ENCODE assay signal across 8 mouse cellular contexts in genomic region chr12:79988401-79989358, GRCm38 (mm10).
DNase-seq lines count a peak whose midpoint lies in the region; ATAC-seq lines count a peak whose summit lies in the region.

No protein-coding gene starts in this region.

- DNase-seq in cerebellum, postnatal 14 days, result peak; percentile 74
- DNase-seq in ovary, adult 18-20 months (ENCODE audit: low spot score), result peak; percentile 55
- DNase-seq in ovary, postnatal 14 days (ENCODE audit: low spot score), result no peak
- no peak for DNase-seq in embryo, embryonic 10.5 days (ENCODE audit: low spot score)

- no peaks in the 10 kb centered on the region for H3K36me3 ChIP-seq in hindbrain, embryonic 16.5 days (ENCODE audit: control insufficient read depth, insufficient read depth, low read length)
- H3K36me3 ChIP-seq in neural tube, embryonic 14.5 days (ENCODE audit: control insufficient read depth, insufficient read depth, low read length), result no peaks in the 10 kb centered on the region

- no peaks in the 10 kb centered on the region for H3K27me3 ChIP-seq in hindbrain, embryonic 16.5 days (replicated peaks; ENCODE audit: control insufficient read depth, insufficient read depth, low read length)
- no peaks in the 10 kb centered on the region for H3K27me3 ChIP-seq in neural tube, embryonic 14.5 days (ENCODE audit: control insufficient read depth, insufficient read depth, low read length)

- 58% methylated on average over 11 of the region's 11 CpGs for WGBS in hindbrain, embryonic 16.5 days
- whole genome bisulfite sequencing in neural tube, embryonic 14.5 days, result 74% methylated on average over 11 of the region's 11 CpGs

- H3K4me2 ChIP-seq in hindbrain, embryonic 16.5 days (ENCODE audit: low read length), result no peak overlapping the region
- H3K4me2 ChIP-seq in neural tube, embryonic 14.5 days (ENCODE audit: low read depth, low read length), result no peak overlapping the region

- no peak overlapping the region for H3K9ac ChIP-seq in hindbrain, embryonic 16.5 days (ENCODE audit: low read depth, low read length)
- no peak overlapping the region for H3K9ac ChIP-seq in neural tube, embryonic 14.5 days (replicated peaks; ENCODE audit: low read depth, low read length)

- no peak for ATAC-seq in cerebellum, adult (ENCODE audit: insufficient number of reproducible peaks, low FRiP score, low TSS enrichment)
- ATAC-seq in hindbrain, embryonic 16.5 days, result peak; percentile 71
- ATAC-seq in neural tube, embryonic 14.5 days (ENCODE audit: low read depth), result peak; percentile 49
- ATAC-seq in granulocyte monocyte progenitor cell, adult 5-6 weeks (replicated peaks; ENCODE audit: poor library complexity, severe bottlenecking), result no peak

- H3K4me1 ChIP-seq in hindbrain, embryonic 16.5 days (ENCODE audit: control insufficient read depth, insufficient read depth, low read depth, low read length), result peaks cover 20% of the 10 kb centered on the region
- H3K4me1 ChIP-seq in neural tube, embryonic 14.5 days (ENCODE audit: control insufficient read depth, insufficient read depth, low read length), result peaks cover 11% of the 10 kb centered on the region

- peak overlapping the region; percentile 83 for H3K27ac ChIP-seq in hindbrain, embryonic 16.5 days (ENCODE audit: low read depth, low read length)
- peak overlapping the region; percentile 34; the same call in 1 of the 2 replicates for H3K27ac ChIP-seq in neural tube, embryonic 14.5 days (ENCODE audit: low read depth, low read length)

- no peaks in the 10 kb centered on the region for H3K9me3 ChIP-seq in hindbrain, embryonic 16.5 days (ENCODE audit: control insufficient read depth, low read length)
- H3K9me3 ChIP-seq in neural tube, embryonic 14.5 days (ENCODE audit: control insufficient read depth, low read length), result no peaks in the 10 kb centered on the region

- H3K4me3 ChIP-seq in hindbrain, embryonic 16.5 days (ENCODE audit: low read length), result no peak overlapping the region
- no peak overlapping the region for H3K4me3 ChIP-seq in neural tube, embryonic 14.5 days (ENCODE audit: low read depth, low read length)

Comparison
In these comparisons a context has a peak if more than half of its experiments do, and no peak if none do; other contexts are left out.
1. DNase-seq: peak in cerebellum, postnatal 14 days (2 of 2) and ovary, adult 18-20 months (single experiment); none in ovary, postnatal 14 days (single experiment) and embryo, embryonic 10.5 days (single experiment).
2. ATAC-seq: peak in hindbrain, embryonic 16.5 days (single experiment) and neural tube, embryonic 14.5 days (single experiment); none in cerebellum, adult (single experiment) and granulocyte monocyte progenitor cell, adult 5-6 weeks (single experiment).